ENCODE assay signal across 21 mouse cellular contexts in genomic region chr12:70608672-70609071, GRCm38 (mm10).
DNase-seq lines count a peak whose midpoint lies in the region; ATAC-seq and TF ChIP-seq lines count a peak whose summit lies in the region.
"Had no signal": no experiment of that assay in that cellular context is flagged by ENCODE, and none has a peak within 500 bp of the region (broad histone marks: within the 10 kb centered on the region; RNA-seq: fewer than 3 reads in every experiment).

No protein-coding gene starts in this region.

- DNase-seq in gastrocnemius, adult 2 months = no peak
- no peak for DNase-seq in gastrocnemius, postnatal 36 days
- DNase-seq in heart, postnatal 4 days = no peak
- no peak for DNase-seq in lung, postnatal 0 days (ENCODE audit: low spot score)
- DNase-seq in lung, adult 18-20 months = no peak
- DNase-seq in left cerebral cortex, postnatal 25 days (ENCODE audit: low spot score in 2 of 2) = no peak
- DNase-seq: adrenal gland, postnatal 10 days; cerebellum, adult 9-11 months; gastrocnemius, postnatal 25 days; kidney, adult 18-20 months; kidney, postnatal 36 days; lung, embryonic 14.5 days; right cerebral cortex, postnatal 25 days had no signal

- intact Hi-C loops in gastrocnemius, adult 2 months (cut with DNase I) = no loop called here
- intact Hi-C loops in gastrocnemius, postnatal 36 days (cut with DNase I) = no loop called here
- intact Hi-C loops in left cerebral cortex, postnatal 25 days (cut with DNase I) = no loop called here

- H3K4me3 ChIP-seq in gastrocnemius, adult 2 months = no peak overlapping the region
- H3K4me3 ChIP-seq in heart, embryonic 14.5 days (ENCODE audit: control insufficient read depth in 1 of 2, insufficient read depth in 1 of 2, low read depth in 1 of 2, low read length in 2 of 2) = no peak overlapping the region
- no peak overlapping the region for H3K4me3 ChIP-seq in lung, postnatal 0 days (ENCODE audit: low read depth, low read length)
- H3K4me3 ChIP-seq in heart, embryonic 16.5 days (ENCODE audit: low read length) = no peak overlapping the region
- H3K4me3 ChIP-seq: embryonic facial prominence, embryonic 13.5 days; forebrain, embryonic 15.5 days; hindbrain, embryonic 12.5 days had no signal

- H3K27me3 ChIP-seq in heart, embryonic 14.5 days (ENCODE audit: control insufficient read depth, insufficient read depth, low read length) = no peaks in the 10 kb centered on the region
- H3K27me3 ChIP-seq in lung, postnatal 0 days (replicated peaks; ENCODE audit: insufficient read depth, low read length) = no peaks in the 10 kb centered on the region
- no peaks in the 10 kb centered on the region for H3K27me3 ChIP-seq in heart, embryonic 16.5 days (ENCODE audit: control insufficient read depth, insufficient read depth, low read length)
- H3K27me3 ChIP-seq: embryonic facial prominence, embryonic 13.5 days; forebrain, embryonic 15.5 days; hindbrain, embryonic 12.5 days; Patski had no signal

- no peak for ATAC-seq in heart, embryonic 14.5 days (ENCODE audit: insufficient number of reproducible peaks, insufficient read depth, low FRiP score, low read depth)
- peak; percentile 19 for ATAC-seq in lung, postnatal 0 days
- ATAC-seq in heart, embryonic 16.5 days (replicated peaks; ENCODE audit: extremely low read depth, insufficient read depth, low FRiP score) = no peak
- ATAC-seq: CD4-positive, CD25-positive, alpha-beta regulatory T cell, adult 4 months; forebrain, embryonic 15.5 days; Patski had no signal

- peak overlapping the region; percentile 56 for H3K27ac ChIP-seq in gastrocnemius, adult 2 months
- H3K27ac ChIP-seq in heart, embryonic 14.5 days (replicated peaks in 1 of 2; ENCODE audit: control insufficient read depth in 1 of 2, insufficient read depth in 1 of 2, low read depth in 2 of 2, low read length in 2 of 2) = peak overlapping the region; percentile 43 to 63
- H3K27ac ChIP-seq in lung, postnatal 0 days (ENCODE audit: low read length) = peak overlapping the region; percentile 71; the same call in 1 of the 2 replicates
- H3K27ac ChIP-seq in heart, embryonic 16.5 days (ENCODE audit: low read length) = peak overlapping the region; percentile 67
- H3K27ac ChIP-seq: embryonic facial prominence, embryonic 13.5 days; forebrain, embryonic 15.5 days; hindbrain, embryonic 12.5 days had no signal

- no peak overlapping the region for H3K4me2 ChIP-seq in heart, embryonic 14.5 days (ENCODE audit: low read length)
- no peak overlapping the region for H3K4me2 ChIP-seq in lung, postnatal 0 days (replicated peaks; ENCODE audit: low read depth, low read length)
- no peak overlapping the region for H3K4me2 ChIP-seq in heart, embryonic 16.5 days (ENCODE audit: low read depth, low read length)
- H3K4me2 ChIP-seq: embryonic facial prominence, embryonic 13.5 days; forebrain, embryonic 15.5 days; hindbrain, embryonic 12.5 days; liver, embryonic 11.5 days; lung, embryonic 14.5 days had no signal

- 24% methylated on average over 5 of the region's 5 CpGs for WGBS in heart, embryonic 14.5 days
- 39% methylated on average over 5 of the region's 5 CpGs for WGBS in lung, postnatal 0 days
- 32% methylated on average over 5 of the region's 5 CpGs for WGBS in heart, embryonic 16.5 days

- H3K4me1 ChIP-seq in heart, embryonic 14.5 days (ENCODE audit: control insufficient read depth in 2 of 2, insufficient read depth in 2 of 2, low read length in 2 of 2) = peaks cover 11% of the 10 kb centered on the region in 2 experiments; a peak in 3 of 4 replicates
- peaks cover 8% of the 10 kb centered on the region; the same call in 1 of the 2 replicates for H3K4me1 ChIP-seq in lung, postnatal 0 days (ENCODE audit: insufficient read depth, low read depth, low read length)
- H3K4me1 ChIP-seq in heart, embryonic 16.5 days (ENCODE audit: control insufficient read depth, insufficient read depth, low read length) = peaks cover 9% of the 10 kb centered on the region
- H3K4me1 ChIP-seq: forebrain, embryonic 15.5 days; hindbrain, embryonic 12.5 days had no signal

- no peaks in the 10 kb centered on the region for H3K36me3 ChIP-seq in heart, embryonic 14.5 days (ENCODE audit: control insufficient read depth, insufficient read depth, low read length)
- H3K36me3 ChIP-seq in lung, postnatal 0 days (ENCODE audit: insufficient read depth, low read length) = no peaks in the 10 kb centered on the region
- no peaks in the 10 kb centered on the region for H3K36me3 ChIP-seq in heart, embryonic 16.5 days (ENCODE audit: control insufficient read depth, insufficient read depth)
- H3K36me3 ChIP-seq: embryonic facial prominence, embryonic 13.5 days; forebrain, embryonic 15.5 days; hindbrain, embryonic 12.5 days had no signal

- TF ChIP-seq CTCF in gastrocnemius, adult 2 months (IDR thresholded peaks at IDR 0.05) = no peak
- no peak for TF ChIP-seq CTCF in lung, postnatal 0 days (IDR thresholded peaks at IDR 0.05)

- H3K9ac ChIP-seq in heart, embryonic 14.5 days (ENCODE audit: low read length) = no peak overlapping the region
- no peak overlapping the region for H3K9ac ChIP-seq in lung, postnatal 0 days (replicated peaks; ENCODE audit: low read depth)
- 0 out of 2 replicates have a peak overlapping the region, but pooled peaks have one; percentile 7 for H3K9ac ChIP-seq in heart, embryonic 16.5 days (ENCODE audit: low read length)
- H3K9ac ChIP-seq: embryonic facial prominence, embryonic 13.5 days; forebrain, embryonic 15.5 days; hindbrain, embryonic 12.5 days; lung, embryonic 14.5 days had no signal

- H3K9me3 ChIP-seq in heart, embryonic 14.5 days (ENCODE audit: control insufficient read depth, low read length) = no peaks in the 10 kb centered on the region
- no peaks in the 10 kb centered on the region for H3K9me3 ChIP-seq in lung, postnatal 0 days (ENCODE audit: low read length)
- no peaks in the 10 kb centered on the region for H3K9me3 ChIP-seq in heart, embryonic 16.5 days (replicated peaks; ENCODE audit: control insufficient read depth, low read length)
- H3K9me3 ChIP-seq: embryonic facial prominence, embryonic 13.5 days; forebrain, embryonic 15.5 days; hindbrain, embryonic 12.5 days had no signal

- TF ChIP-seq EP300 in lung, postnatal 0 days (IDR thresholded peaks at IDR 0.05) = no peak
